Mouse (Mus musculus): ENCODE measurements around the gene Cd164l2.

Gene Cd164l2

DNA sequence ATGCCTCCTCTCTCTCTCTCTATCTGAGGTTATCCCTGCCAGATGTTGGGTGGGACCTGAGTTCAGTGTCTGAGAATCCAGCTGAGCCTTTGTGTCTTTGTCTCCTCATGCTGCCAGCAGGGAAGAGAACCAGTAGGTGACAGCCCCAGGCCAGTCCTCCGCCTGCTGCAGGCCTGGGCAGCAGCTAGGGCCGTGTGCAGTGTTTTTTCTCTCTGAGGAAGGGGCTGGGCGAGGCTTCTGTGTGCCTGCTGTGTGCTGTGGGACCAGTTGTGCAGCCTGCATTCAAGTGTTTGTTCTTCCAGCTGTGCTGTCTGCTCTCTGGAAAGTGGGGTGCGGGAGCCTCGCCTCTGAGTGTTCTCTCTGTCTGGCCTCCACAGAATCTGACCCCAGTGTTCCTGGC is 11.9 kb downstream of the Cd164l2 start:
- no peak for DNase-seq

DNA sequence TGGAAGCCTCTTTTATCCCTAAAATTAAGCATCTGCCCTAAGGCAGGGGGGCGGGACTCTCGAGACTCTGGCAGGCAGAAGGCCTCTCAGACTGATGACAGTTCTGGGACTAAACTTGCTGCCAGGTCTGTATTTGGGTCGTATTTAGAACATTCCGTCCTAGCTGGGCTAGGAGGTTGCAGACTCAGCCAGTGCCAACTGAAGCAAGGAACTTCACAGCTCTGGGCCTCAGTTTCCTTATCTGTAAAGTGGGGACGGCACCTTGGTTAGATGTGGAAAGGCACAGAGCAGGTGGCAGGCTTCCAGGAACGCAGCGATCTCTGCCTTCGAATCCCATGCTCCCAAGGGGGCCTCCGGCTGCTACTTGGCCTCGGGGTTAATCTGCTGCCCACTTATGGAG is 14.1 kb downstream of the Cd164l2 start:
- DNase-seq: no peak

DNA sequence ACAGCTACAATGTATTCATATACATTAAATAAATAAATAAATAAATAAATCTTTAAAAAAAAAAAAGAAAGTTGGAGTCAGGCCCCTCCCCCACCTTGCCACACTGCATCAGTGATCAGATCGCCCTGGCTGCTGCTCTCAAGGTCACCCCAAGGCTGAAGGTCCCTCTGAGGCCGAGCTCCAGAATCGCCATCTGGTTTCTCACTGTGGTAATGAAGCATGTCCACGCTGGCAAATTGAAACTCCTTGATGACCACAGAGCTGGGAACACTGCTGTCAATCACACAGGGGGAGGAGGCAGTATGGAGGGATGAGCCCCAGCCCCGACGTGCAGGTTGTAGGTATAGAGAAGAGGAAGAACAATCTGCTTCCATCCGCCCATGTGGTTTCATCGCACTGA is 15.7 kb downstream of the Cd164l2 start:
- no peak for DNase-seq

DNA sequence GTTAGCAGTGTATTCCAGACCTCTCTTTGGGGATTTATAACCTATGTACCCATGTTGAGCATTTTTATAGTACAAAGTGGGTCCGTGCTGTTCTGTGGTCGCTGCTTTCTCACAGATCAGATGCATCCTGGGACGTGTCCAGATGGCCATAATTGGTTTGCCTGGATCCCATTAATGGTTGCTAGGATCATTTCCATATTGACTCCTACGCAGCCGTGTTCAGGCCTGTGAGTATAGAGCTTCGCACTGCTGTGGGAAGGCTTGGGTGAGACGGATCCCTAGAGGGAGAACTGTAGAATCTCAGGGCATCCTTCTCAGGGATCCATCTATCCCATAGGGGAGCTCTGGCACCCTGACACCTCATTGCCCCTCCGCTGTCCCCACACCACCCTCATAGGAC is 17.7 kb downstream of the Cd164l2 start:
- no peak for DNase-seq

DNA sequence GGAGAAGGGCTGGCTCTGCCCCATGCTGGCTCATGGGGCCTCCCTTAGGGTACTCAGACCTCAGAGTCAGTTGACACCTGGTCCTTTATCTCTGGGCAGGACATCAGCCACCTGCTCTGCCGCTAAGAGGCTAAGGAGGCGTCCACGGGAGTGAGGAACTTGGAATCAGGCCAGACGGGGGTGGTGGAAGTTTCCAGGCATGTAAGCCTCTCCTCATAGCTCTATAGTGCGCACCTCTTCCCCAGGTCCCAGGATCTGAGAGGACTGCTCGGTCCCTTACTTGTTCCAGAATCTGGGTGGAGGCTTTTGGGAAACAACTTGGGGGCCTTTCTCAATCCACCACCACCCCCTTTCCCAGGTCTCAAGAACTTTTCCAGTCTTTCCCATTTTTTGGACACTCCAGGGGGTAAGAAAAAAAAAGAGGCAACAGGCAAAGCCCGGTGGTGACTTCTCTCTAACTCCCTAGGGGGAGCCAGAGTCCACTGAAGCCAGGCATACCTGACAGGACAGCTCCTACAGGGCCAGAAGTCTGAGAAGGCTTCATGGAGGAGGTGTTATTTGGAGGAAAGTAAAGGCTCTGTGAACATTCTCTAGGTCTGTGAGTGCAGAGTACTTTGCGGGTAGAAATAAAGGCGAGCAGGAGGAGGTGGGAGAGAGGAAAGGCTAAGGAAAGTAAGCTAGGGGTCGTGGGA is 21.5 kb downstream of the Cd164l2 start:
- no peak for DNase-seq

DNA sequence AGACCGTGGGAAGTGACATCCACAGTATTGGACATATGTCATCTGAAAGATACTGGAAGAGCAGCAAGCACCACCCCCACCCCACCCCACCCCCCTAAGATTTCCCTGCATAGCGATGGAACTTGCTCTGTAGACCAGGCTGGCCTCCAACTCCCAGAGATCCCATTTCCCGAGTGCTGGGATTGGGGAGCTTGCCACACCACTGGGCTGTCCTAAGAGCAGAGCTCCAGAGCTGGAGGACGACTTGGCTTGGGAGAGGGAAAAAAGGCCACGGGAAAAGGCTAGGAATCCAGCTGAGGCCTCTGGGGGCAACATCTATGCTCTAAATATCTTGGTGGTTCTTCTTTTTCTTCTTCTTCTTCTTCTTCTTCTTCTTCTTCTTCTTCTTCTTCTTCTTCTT is 22.8 kb downstream of the Cd164l2 start:
- DNase-seq: no peak

DNA sequence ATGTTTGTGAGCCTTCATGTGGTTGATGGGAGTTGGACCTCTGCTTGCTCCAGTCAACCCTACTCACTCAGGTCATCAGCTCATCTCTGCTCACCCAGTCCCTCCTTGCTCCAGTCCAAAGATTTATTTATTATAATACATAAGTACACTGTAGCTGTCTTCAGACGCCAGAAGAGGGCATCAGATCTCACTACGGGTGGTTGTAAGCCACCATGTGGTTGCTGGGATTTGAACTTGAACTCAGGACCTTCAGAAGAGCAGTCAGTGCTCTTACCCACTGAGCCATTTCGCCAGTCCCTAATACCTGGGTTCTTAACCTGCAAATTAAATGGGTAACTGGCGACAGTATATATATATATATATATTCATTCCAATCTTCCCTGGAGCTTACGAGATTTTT is 23.5 kb downstream of the Cd164l2 start:
- no peak for DNase-seq

DNA sequence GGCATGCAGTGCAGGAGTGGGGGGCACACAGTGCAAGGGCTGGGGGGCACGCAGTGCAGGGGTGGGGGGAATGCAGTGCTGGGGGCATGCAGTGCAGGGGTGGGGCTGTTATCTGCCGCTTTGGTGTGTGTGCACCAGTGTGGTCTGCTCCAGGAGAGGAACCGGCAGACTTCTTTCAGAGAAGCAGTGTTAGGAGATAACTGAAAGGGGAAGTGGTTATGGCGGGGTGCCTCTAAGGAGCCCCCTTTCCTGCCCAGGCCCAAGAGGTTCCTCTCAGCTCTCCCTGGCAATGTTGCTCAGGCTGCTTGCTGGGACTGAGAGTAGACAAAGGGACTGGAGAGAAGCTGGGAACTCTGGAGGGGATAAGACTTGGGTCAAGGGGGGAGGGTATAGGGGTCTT is 26.0 kb downstream of the Cd164l2 start:
- no peak for DNase-seq

DNA sequence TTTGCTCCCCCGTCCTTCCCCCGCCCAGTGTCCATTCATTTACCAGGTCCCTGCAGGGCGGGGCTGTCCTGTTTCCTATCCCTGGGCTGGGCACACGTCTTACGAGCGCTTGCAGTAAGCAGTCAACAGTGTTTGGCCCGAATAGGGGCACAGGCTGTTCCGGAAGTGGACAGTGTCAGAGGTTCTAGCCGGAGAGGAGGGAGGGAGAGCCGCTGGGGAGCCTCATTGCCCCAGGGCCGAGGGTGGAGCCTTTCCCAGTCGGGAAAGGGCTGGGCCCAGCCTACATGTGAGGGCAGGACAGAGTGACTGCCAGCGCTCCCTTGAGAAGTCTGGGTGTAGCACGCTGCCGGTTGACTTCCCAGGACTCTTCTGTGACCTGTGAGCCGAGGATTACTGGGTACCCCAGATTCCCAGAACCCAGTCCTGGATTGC is 28.6 kb downstream of the Cd164l2 start, which contains the start of gene Map3k6:
Gene Map3k6 (plus strand): TSS at position 329 of the 432 bp plus-strand sequence.
- no peak for DNase-seq

DNA sequence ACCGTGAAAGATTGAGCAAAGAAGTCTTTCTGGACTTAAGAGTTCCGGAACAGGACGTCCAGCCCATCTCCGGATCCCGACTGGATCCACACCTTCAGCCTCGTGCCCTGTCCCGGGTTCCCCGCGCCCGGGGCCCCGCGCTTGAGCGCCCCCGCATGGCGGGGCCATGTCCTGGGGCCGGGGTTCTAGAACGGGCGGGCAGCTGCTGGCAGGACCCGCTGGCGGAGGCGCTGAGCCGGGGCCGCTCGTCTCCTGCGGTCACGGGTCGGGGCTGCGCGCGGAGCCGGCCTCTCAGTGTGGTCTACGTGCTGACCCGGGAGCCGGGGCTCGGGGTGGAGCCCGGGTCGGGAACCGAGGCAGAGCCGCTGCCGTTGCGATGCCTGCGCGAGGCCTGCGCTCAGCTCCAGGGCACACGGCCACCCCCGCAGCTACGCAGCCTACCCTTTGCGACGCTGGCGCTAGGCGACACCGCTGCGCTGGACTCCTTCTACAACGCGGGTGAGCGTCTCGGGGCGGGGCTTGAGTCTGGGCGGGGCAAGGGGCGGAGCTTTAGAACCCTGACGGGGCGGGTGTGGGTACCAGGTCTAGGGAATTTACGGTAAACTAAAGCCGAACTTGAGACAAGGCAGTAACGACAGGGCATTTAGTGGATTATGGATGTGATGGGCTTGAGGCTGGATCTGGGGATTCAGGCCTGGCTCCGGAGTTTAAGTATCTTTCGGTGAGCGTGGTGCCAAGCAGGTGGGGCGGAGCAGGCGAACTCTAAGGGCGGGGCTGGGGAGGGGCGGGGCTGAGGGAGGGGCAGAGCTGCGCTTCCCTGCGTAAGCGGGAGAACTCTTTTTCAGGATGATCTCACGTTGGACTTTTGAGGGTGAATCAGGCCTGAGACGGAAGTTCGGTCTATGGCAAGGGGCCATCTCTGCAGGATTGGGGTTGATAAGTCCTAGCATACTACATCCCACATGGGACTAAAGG is 29.3 kb downstream of the Cd164l2 start:
- peak; percentile 84 for DNase-seq

DNA sequence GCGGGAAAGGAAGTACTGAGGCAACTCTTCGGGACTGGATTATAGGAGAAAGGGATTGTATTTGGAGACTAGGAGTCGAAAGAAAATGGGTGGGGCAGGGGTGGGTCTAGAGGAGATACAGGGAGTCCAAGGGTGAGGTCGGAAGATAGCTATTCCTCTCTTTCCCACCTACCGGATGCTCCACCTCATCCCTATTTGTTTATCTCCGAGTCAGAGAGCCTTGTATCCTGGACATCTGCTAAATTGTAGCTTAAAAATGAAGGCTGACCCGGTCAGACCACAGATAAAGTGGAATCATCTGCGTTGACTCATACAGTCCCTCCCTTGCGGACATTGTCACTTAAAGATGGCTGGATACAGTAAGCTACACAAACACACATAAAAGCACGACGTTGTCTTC is 30.0 kb downstream of the Cd164l2 start:
- no peak for DNase-seq

DNA sequence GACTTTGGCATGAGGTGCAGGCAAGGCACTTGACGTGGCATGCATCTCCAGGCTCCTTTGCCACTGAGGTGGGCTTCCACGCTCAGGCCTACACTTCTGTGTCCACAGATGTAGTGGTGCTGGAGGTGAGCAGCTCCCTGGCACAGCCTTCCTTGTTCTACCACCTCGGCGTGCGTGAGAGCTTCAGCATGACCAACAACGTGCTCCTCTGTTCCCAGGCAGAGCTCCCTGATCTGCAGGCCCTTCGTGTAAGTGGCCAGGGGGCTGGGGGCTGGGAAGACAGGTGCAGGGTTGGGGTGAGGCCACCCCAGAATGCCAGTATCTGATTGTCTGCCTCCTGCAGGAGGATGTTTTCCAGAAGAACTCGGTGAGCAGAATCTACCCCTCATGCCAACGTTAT is 30.8 kb downstream of the Cd164l2 start:
- DNase-seq: no peak

DNA sequence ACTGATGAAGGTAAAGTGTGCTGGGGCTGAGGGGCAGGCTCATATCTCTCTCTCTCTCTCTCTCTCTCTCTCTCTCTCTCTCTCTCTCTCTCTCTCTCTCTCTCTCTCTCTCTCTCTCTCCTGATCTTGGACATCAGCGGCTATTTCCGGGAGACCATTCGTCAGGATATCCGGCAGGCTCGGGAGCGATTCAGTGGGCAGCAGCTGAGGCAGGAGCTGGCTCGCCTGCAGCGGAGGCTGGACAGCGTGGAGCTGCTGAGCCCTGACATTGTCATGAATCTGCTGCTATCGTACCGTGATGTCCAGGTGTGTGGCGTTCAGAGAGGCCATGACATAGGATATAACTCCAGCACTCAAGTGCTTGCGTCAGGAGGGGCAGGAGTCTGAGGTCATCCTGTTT is 31.6 kb downstream of the Cd164l2 start:
- DNase-seq: no peak

DNA sequence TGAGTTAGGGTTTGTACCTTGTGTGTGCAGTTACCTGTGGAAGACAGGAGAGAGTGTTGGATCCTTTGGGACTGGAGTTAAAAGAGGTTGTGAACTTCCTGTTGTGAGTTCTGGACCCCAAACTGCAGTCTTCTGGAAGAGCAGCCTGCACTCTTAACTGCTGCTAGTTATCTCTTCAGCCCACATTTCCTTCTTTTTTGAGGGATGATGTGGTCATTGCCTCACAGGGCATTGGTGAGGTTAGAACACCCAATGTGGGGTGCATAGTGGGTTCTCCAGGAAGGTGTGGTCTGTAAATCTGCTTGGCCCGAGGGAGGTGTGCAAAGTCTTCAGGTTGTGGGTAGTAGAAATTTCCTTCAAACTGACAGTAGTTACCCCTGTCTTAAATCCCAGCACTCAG is 32.4 kb downstream of the Cd164l2 start:
- DNase-seq: no peak

DNA sequence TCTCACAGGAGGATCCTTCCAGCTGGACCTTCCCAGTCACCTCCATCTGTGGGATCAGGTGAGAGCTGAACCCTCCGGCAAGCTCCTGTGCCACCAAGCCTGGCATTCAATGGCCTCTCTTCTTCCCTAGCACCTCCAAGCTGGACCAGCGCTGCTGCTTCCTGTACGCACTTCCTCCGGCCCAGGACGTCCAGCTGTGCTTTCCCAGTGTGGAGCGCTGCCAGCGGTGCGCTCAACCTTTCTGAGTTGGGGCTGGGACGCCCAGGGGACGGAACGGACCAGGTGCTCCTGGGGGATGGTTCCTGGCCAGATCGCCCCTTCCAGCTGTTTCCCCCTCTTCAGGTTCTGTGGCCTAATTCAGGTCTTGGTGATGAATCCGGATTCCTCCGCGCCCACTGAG is 35.1 kb downstream of the Cd164l2 start:
- no peak for DNase-seq

DNA sequence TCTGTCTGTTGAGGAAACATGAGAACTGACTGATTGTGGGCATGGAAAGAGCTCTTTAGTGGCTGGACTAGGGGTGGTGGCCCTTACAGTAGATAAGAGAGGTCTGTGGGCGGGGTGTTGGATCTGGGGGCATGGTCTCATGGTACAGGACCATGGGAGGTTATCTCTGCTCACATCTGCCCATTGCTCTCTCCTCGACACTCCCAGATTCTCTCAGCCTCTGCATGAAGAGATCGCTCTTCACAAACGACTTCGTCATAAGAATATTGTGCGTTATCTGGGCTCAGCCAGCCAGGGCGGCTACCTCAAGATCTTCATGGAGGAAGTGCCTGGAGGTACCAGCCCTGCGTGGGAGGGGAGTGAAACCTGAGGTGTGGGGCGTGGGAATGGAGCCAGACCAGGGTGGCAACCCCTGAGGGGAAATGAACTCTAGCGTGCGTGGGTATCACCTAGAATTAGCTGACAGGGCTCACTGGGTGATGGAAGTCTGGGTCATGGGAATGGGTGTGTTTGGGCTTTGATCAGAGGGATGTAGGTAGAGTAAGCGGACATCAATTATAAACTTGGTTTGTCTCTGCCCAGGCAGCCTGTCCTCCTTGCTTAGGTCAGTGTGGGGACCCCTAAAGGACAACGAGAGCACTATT is 36.0 kb downstream of the Cd164l2 start:
- no peak for DNase-seq

DNA sequence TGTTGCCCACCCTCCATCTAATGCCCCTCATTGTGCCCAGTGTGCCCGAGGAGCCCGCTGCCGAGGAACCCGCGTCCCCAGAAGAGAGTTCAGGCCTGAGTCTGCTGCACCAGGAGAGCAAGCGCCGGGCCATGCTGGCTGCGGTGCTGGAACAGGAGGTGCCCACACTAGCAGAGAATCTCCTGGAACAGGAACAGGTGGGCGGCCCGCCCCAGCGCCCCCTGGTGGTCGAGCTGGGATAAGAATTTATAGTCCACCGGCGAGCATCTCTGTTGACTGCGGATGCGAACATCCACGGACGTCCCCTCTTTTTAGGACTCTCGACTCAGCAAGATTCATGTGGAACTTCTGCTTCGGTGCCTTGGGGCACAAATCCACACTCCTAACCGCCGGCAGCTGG is 38.7 kb downstream of the Cd164l2 start:
- peak; percentile 92 to 95 for DNase-seq

DNA sequence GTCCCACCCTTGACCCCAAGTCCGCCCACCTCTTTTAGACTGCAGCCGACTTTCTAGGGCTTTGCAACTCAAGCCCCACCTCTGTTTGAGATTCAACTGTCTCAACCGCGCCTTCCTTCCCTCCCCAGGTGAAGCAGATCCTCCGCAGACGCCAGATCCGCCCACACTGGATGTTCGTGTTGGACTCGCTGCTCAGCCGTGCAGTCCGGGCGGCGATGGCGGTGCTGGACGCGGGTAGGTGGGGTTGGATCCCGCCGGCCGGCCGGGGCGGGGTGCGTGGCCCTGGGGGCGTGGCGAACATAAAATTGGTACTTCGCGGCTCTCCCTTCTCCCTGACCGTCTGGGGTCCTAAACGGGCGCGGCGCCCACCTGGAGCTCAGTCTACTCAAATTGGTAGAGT is 39.3 kb downstream of the Cd164l2 start:
- DNase-seq: peak; percentile 18 to 35

DNA sequence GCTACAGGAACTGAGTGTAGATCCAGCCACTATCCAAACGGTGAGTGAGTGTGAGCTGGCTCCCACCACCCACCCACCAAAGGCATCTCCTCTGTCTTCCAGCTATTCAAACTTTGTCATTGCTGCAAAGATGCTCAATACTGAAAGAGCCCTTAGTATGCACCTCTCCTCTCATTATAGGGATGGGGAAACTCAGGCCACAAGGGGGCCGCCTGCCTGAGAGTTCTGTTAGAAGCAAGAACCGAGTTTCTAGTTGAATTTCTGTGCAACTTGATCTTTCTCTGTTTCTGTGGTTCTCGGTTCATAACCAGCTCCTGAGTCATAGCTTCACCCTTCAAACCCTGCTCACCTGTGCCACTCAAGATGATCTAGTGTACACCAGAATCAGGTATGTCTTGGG is 40.2 kb downstream of the Cd164l2 start:
- DNase-seq: no peak

DNA sequence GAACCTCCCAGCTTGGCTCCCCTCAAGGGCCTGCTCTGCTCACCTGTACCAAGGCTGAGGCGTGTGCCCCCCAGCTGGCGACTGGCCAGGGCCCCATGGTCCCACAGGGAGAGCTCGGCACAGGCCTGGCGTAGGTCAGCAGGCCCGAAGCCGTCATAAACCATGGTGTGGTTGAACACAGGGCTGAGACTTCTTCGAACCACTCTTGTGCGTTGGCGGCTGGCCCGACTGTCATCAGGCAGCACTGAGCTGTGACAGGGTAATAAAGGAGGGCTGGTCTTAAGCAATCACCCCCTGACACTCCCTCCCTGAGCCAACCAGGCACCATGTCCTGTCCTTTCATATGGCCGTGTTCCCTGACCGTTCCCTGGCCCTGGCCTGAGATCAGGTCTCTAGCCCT is 41.5 kb downstream of the Cd164l2 start:
- DNase-seq: no peak

DNA sequence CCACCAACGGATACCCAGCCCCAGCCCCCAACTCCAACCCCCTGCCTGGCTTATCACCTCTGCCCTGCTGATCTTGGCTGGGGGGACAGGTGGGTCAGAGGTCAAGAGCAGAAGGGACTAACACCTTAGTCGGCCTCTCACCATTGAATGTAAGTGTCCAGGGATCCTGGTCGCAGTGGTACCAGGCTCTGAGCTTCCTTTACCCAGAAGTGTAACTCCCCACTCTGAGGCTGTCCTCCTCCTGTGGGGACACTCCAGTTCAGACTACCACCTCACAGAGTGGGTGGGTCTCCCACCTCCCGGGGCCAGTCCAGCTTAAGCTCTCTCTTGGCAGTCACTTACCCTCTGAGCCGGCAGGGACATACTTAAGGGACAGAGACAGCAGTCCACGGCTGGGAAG is 43.5 kb downstream of the Cd164l2 start:
- DNase-seq: no peak

DNA sequence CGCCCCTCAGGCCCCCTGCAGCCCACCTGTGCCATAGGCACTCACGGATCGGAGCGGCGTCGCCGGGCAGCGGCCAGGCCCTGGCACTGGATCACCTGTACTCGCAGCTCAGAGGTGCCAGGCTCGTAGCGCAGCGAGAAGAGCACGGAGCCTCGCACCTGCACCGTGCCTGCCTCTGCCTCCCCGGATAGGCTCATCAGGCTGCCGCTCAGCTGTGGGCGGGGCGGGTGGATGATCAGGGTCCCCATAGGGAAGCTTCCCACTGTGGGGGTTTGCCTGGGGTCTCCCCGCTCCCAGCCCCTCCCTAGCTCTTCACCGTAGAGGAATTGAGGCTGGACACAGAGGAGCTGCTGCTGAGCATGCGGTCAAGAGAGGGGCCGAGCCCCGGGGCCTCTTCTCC is 44.9 kb downstream of the Cd164l2 start:
- no peak for DNase-seq

DNA sequence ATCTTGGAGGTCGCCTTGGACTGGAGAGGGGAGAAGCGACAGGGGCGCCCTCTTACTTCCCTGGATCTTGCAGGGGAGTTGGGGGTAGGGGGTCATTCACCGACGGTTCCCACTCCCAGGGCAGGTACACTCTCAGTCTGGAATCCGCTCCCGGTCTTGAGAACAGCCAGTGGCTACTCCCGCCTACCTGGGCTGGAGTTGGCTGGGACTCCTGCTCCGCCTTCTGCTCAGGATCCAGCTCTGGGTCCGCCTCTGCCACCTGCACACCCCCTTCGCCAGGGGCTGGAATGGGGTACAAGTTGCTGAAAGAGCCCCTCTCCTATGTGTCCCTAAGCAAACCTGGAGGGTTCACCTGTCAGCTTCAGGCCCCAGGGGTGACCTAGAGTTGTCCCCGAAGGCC is 45.3 kb downstream of the Cd164l2 start:
- no peak for DNase-seq

Data from cerebellum, postnatal 36 days (tissue).